Mouse (Mus musculus) embryo, embryonic 11 days (tissue): ENCODE measurements around the gene Olfr697.
"Not testable (repeated sequence)": the region's sequence is repeated elsewhere in the genome, so short reads cannot be mapped to it uniquely, and the experiment has no call there.

Source experiments
- DNase-seq: peaks from one replicate; pipeline ENCODE4 v3.0.0-alpha.2; 2015

Gene Olfr697

DNA sequence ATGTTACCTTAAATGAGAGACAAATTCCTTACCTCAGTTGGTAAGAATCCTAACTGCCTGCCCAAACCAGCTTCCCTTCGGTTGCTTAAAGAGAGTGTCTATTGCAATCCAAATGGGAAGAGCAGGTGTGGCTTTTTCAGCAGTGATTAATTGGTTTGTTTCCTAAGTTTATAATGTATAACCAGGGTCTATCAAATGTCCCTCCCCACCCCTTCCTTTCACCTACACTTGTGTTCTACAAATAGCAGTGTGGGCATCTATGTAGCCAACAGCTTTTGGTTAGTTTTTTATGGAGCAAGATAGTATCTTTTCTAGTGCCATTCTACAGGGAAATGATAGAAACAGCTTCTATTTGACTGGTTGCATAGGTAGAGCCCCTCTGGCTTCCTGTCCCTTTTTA, at the start of gene Olfr697:
TSS of gene Olfr697 (minus strand) at position 101 of the 400 bp plus-strand sequence.
- no peak for DNase-seq

- DNase-seq = no peak
Observed at GRCm38 (mm10) chr7:106788330-106788729, 46.1 kb upstream of the Olfr697 start.

GRCm38 (mm10) chr7:106761008-106761407, 18.8 kb upstream of the Olfr697 start:
- DNase-seq = not testable (repeated sequence)

GRCm38 (mm10) chr7:106758800-106759199, 16.6 kb upstream of the Olfr697 start:
- DNase-seq = no peak

DNA sequence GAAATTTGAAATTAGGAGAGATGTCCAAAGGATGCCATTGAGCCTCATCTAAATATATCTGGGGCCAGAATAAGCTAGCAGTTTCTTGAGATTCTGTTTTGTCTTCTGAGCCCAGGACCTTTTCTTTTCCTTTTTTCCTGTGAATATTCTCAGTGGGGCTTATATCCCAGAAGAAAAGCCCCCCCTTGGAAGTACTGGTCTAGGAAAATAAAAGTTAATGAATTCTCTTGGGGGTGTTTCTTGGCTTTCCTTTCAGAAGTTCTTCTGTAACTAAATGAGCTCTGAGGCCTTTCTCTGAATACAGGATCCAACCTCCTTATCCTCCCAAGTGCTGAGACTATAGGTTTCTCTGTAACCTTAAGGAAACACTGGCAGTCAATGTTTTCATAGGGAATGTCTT, 13.1 kb upstream of the Olfr697 start, which contains the start of gene Olfr698:
TSS of gene Olfr698 (minus strand) at position 101 of the 400 bp plus-strand sequence.
- DNase-seq = no peak

- DNase-seq = no peak
Observed at GRCm38 (mm10) chr7:106745811-106746210, 3.6 kb upstream of the Olfr697 start.

GRCm38 (mm10) chr7:106737028-106737427, 5.2 kb downstream of the Olfr697 start:
- no peak for DNase-seq

DNA sequence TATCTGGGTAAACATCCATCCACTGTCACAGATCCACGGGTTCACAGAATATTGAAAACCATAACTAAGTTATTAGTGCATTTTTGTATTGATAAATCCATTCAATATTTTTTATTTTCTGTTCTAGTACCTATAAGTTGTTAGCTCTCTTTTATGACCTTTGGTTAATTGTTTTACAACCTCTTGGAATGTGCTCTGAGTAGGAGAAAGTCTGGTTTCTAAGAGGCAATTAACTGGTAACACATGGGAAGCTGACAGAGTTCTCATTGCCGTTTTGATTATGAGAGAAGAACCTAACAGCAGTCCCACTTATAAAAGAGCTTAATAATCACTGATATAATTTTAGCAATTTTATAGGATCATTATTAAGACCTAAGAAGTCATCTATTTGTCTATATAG, 8.5 kb downstream of the Olfr697 start:
- DNase-seq = no peak

GRCm38 (mm10) chr7:106725654-106726053, 16.6 kb downstream of the Olfr697 start:
- DNase-seq = not testable (repeated sequence)

GRCm38 (mm10) chr7:106716296-106716695, 25.9 kb downstream of the Olfr697 start, which contains the start of gene Olfr695:
Gene Olfr695, minus strand, starts transcription at chr7:106716396.
- DNase-seq = no peak

DNA sequence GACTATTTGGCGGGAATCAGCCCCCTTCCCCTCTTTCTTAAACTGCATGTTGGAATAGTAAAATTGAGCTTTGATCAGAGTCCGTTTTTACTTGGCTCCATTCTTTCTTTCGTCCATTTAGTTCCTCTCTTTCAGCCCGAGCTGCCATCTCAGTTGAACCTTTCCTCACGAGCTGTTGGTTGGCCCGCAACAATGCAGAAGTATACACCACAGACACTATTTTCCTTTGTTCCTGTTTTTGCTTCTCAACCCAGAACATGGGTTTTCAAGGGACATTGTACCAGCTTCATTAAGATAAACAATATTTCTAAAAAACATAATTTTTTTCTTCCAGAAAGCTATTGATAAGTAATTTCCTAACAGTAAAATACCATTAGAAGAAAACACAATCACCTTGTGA, 30.8 kb downstream of the Olfr697 start:
- no peak for DNase-seq

DNA sequence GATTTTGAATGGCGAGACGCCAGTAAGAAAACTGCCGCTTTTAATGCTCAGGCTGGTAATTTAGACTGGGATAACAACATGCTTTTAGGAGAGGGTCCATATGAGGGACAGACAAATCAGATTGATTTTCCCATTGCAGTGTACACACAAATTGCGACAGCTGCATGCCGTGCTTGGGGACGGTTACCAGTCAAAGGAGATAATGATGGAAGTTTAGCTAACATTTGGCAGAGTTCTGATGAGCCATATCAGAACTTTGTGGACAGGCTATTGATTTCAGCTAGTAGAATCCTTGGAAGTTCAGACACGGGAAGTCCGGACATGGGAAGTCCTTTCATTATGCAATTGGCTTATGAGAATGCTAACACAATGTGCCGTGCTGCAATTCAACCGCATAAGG, 34.5 kb downstream of the Olfr697 start:
- not testable (repeated sequence) for DNase-seq

GRCm38 (mm10) chr7:106696891-106697290, 45.4 kb downstream of the Olfr697 start:
- DNase-seq = no peak

DNA sequence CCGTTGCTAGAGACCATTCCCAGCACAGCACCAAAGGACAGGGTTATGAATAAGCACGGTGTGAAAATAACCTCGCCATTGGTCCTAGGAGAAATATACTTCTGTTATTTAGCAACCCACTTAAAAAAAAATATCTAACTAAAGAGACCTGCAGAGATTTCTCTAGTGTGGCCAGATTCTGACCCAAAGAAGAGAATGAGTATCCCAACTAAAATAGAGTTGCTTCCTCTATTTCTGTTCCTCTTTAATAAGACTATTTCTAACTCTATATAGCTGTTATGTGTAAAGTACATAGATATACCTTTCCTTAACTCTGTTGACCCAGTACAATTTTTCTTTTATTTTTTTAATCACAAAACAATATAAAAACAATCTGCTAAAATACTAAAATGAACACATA, 49.3 kb downstream of the Olfr697 start:
- DNase-seq = no peak

- DNase-seq = no peak
Observed at GRCm38 (mm10) chr7:106691714-106692113, 50.5 kb downstream of the Olfr697 start, which contains the start of gene Olfr694. Gene Olfr694, minus strand, starts transcription at chr7:106691814.
